Mouse (Mus musculus): Measurements from ENCODE around the gene Lamp2. TPM values are rescaled to one million over a fixed set of nuclear protein-coding genes. Genes with fewer than 3 reads are reported as not detected.
"Not testable (repeated sequence)": the region's sequence is repeated elsewhere in the genome, so short reads cannot be mapped to it uniquely, and the experiment has no call there.

Gene Lamp2
- polyA plus RNA-seq, 1 experiment = 142 TPM

GRCm38 (mm10) chrX:38450476-38450875 is 5.8 kb downstream of the Lamp2 start:
- Histone ChIP-seq H3K27ac (replicated peaks; ENCODE audit: low read depth, low read length) (no peak overlapping the region; the same call in 1 of the 2 replicates), H3K4me3 (ENCODE audit: insufficient read depth, low read depth, low read length) (no peak overlapping the region), H3K4me1 (ENCODE audit: control insufficient read depth, insufficient read depth, insufficient read length, low read length) (no peaks in the 10 kb centered on the region)

DNA sequence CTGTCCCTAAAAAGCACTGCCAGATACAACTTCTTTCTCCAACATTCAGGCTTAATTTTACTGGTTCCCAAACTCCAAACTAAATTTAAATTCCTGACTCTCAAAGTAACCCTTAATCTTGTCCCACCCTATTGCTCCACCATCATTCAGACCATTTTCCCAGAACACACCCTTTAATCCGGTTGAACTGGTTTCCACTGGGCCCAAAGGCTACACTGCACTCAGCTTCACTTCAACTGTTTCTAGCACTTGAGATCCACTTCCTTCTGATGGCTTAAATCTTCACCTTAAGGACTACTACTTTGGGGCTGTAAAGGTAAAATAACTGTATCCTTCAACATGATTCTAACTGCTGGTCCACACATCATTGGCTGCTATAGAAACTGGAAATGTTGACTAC is 10.5 kb downstream of the Lamp2 start:
- Histone ChIP-seq H3K4me1 (ENCODE audit: control insufficient read depth, insufficient read depth, insufficient read length, low read length) (no peaks in the 10 kb centered on the region), H3K27ac (replicated peaks; ENCODE audit: low read depth, low read length) (no peak overlapping the region), H3K4me3 (ENCODE audit: insufficient read depth, low read depth, low read length) (no peak overlapping the region)

DNA sequence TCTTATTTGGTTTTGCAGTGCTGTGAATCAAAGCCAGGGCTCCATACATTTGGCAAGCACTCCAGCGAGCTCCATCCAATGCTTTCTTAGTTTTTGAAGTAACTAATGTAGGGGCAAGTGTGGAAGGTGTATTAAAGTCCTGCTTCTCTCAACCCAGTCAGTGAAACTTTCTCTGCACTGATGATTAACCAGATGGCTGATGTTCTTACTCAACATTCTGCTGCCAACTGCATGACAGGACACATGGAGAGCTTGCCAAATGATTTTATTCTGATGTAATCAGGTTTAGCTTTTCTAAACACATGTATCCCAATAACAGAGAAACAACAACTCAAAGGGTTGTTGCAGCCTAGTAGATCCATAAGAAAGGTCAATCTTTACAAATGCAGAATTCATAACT is 13.8 kb downstream of the Lamp2 start:
- Histone ChIP-seq H3K27ac (replicated peaks; ENCODE audit: low read depth, low read length) (no peak overlapping the region), H3K4me3 (ENCODE audit: insufficient read depth, low read depth, low read length) (no peak overlapping the region), H3K4me1 (ENCODE audit: control insufficient read depth, insufficient read depth, insufficient read length, low read length) (no peaks in the 10 kb centered on the region)

- Histone ChIP-seq H3K4me1 (ENCODE audit: control insufficient read depth, insufficient read depth, insufficient read length, low read length) (no peaks in the 10 kb centered on the region; the same call in 1 of the 2 replicates), H3K4me3 (ENCODE audit: insufficient read depth, low read depth, low read length) (no peak overlapping the region), H3K27ac (replicated peaks; ENCODE audit: low read depth, low read length) (no peak overlapping the region)
These were observed 16.6 kb downstream of the Lamp2 start for GRCm38 (mm10) chrX:38439629-38440028.

DNA sequence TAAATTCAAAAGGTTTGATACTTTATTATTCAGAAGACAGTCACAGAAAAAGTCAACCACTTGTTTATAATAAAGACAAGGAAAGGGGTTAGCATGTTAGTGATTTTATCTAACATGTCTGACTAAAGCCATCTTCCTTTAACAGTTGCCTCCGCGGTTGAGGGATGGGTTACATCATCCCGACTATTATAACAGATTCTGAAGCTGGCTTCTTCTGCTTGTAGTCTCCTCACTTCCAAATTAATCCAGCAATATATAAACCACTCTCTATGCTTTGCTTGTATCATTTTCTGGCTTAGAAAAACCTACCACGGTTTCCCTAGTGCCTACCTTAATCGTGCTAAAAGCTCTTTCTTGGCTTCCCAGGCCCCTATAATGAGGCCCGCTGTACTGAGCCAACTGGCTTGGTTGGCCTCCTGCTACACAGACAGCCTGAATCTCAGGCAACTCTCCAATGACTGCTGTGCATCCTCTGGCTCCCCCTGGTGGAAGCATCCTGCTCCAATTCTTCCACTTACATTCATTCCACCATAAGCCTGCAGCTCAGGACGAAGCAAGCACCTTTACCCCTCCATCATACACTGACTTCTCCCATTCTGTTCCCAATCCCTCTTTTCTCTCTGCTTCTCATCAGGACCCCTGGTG is 18.0 kb downstream of the Lamp2 start:
- Histone ChIP-seq H3K27ac (replicated peaks; ENCODE audit: low read depth, low read length) (no peak overlapping the region), H3K4me3 (ENCODE audit: insufficient read depth, low read depth, low read length) (no peak overlapping the region)

DNA sequence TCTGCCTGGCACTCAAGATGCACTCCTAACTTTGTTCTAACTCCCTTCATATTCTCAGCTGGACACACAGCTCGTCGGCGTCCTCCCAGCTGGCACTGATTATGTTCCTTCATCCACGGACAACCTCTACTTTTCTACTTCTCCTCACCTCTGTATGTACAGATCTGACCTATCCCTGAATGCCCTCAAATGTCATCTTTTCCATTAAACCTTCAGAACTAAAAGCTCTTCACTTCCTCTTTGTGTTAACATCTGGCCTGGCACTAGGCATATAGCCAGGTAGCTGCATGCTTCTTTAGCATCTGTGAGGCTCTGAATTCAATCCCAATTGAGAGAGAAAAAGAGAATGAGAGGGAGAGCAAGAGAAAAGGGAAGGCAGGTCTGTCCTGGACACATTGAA is 26.8 kb downstream of the Lamp2 start:
- H3K27ac ChIP-seq (replicated peaks; ENCODE audit: low read depth, low read length) = no peak overlapping the region
- no peaks in the 10 kb centered on the region for H3K4me1 ChIP-seq (ENCODE audit: control insufficient read depth, insufficient read depth, insufficient read length, low read length)
- H3K4me3 ChIP-seq (ENCODE audit: insufficient read depth, low read depth, low read length) = no peak overlapping the region

More for the DNA sequence above, 18.0 kb downstream of the Lamp2 start:
- no peaks in the 10 kb centered on the region; the same call in 1 of the 2 replicates for H3K4me1 ChIP-seq (ENCODE audit: control insufficient read depth, insufficient read depth, insufficient read length, low read length)

GRCm38 (mm10) chrX:38428818-38429440 is 27.3 kb downstream of the Lamp2 start:
- Histone ChIP-seq H3K4me3 (ENCODE audit: insufficient read depth, low read depth, low read length) (no peak overlapping the region), H3K27ac (replicated peaks; ENCODE audit: low read depth, low read length) (no peak overlapping the region), H3K4me1 (ENCODE audit: control insufficient read depth, insufficient read depth, insufficient read length, low read length) (no peaks in the 10 kb centered on the region)

GRCm38 (mm10) chrX:38426043-38426442 is 30.2 kb downstream of the Lamp2 start:
- Histone ChIP-seq H3K4me1 (ENCODE audit: control insufficient read depth, insufficient read depth, insufficient read length, low read length) (no peaks in the 10 kb centered on the region), H3K27ac (replicated peaks; ENCODE audit: low read depth, low read length) (no peak overlapping the region)

DNA sequence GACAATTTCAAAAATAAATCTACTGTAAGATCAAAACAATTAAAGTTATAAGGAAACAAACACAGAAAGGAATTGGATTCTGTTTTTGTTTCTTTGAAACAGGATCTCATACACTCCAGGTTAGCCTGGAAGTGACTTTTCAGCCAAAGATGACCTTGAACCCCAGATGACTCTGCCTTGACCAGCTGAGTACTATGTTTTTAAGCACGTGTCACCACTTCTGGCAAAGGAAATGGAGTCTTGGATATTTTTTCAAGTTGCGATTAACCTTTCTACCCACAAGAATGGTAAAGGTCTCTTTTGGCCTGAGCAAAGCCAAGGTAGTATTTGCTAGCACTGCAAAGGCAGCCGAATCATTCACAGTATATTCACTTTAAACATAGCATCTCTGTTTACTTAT is 33.2 kb downstream of the Lamp2 start:
- Histone ChIP-seq H3K4me3 (ENCODE audit: insufficient read depth, low read depth, low read length) (no peak overlapping the region), H3K27ac (replicated peaks; ENCODE audit: low read depth, low read length) (no peak overlapping the region)

More at GRCm38 (mm10) chrX:38426043-38426442, 30.2 kb downstream of the Lamp2 start:
- H3K4me3 ChIP-seq (ENCODE audit: insufficient read depth, low read depth, low read length) = no peak overlapping the region

GRCm38 (mm10) chrX:38422396-38422795 is 33.9 kb downstream of the Lamp2 start:
- H3K27ac ChIP-seq (replicated peaks; ENCODE audit: low read depth, low read length) = no peak overlapping the region
- H3K4me3 ChIP-seq (ENCODE audit: insufficient read depth, low read depth, low read length) = no peak overlapping the region
- H3K4me1 ChIP-seq (ENCODE audit: control insufficient read depth, insufficient read depth, insufficient read length, low read length) = no peaks in the 10 kb centered on the region

More for the DNA sequence above, 33.2 kb downstream of the Lamp2 start:
- no peaks in the 10 kb centered on the region for H3K4me1 ChIP-seq (ENCODE audit: control insufficient read depth, insufficient read depth, insufficient read length, low read length)

GRCm38 (mm10) chrX:38403879-38404278 is 52.4 kb downstream of the Lamp2 start:
- Histone ChIP-seq H3K4me3 (ENCODE audit: insufficient read depth, low read depth, low read length) (no peak overlapping the region), H3K4me1 (ENCODE audit: control insufficient read depth, insufficient read depth, insufficient read length, low read length) (no peaks in the 10 kb centered on the region), H3K27ac (replicated peaks; ENCODE audit: low read depth, low read length) (no peak overlapping the region)

GRCm38 (mm10) chrX:38402981-38403380 is 53.3 kb downstream of the Lamp2 start:
- Histone ChIP-seq H3K27ac (replicated peaks; ENCODE audit: low read depth, low read length) (no peak overlapping the region), H3K4me3 (ENCODE audit: insufficient read depth, low read depth, low read length) (no peak overlapping the region), H3K4me1 (ENCODE audit: control insufficient read depth, insufficient read depth, insufficient read length, low read length) (no peaks in the 10 kb centered on the region)

- Histone ChIP-seq H3K4me1 (ENCODE audit: control insufficient read depth, insufficient read depth, insufficient read length, low read length) (no peaks in the 10 kb centered on the region), H3K27ac (replicated peaks; ENCODE audit: low read depth, low read length) (no peak overlapping the region), H3K4me3 (ENCODE audit: insufficient read depth, low read depth, low read length) (no peak overlapping the region)
These were observed 54.2 kb downstream of the Lamp2 start for GRCm38 (mm10) chrX:38402004-38402403.

DNA sequence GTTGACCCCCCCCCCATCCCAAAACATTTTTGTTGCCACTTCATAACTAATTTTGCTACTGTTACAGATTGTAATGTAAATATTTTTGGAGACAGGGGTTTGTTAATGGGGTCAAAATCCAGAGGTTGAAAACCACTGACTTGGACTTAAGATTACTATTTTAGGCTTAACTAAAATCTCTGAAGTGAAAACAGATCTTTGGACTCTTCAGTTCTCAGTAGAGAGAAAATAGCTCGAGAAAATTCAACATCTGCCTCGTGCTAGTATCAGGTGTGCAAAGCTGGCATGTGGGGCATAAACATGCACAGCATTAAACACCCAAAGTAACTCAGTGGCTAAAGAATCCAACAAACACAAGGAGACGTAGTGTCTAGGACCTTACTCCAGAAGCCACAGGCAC is 55.6 kb downstream of the Lamp2 start:
- Histone ChIP-seq H3K4me3 (ENCODE audit: insufficient read depth, low read depth, low read length) (no peak overlapping the region), H3K27ac (replicated peaks; ENCODE audit: low read depth, low read length) (no peak overlapping the region), H3K4me1 (ENCODE audit: control insufficient read depth, insufficient read depth, insufficient read length, low read length) (no peaks in the 10 kb centered on the region)

DNA sequence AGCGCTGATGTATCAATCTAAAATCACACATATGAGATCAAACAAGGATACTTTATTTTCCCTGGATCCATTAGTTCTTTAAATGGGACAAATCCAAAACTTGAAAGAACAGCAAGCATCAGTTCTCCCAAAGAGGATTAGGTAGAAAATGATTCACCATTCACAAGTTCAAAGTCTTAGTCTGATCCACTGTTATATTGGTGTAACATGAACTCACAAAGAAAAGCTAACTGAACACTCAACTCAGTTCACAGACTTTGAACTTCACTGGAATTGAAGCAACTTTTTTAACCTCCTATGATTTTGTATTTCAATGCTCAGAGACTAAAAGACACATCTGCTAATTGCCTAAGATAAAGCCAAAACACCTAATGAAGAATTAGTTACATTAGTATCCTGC is 56.6 kb downstream of the Lamp2 start:
- no peak overlapping the region for H3K4me3 ChIP-seq (ENCODE audit: insufficient read depth, low read depth, low read length)
- no peaks in the 10 kb centered on the region for H3K4me1 ChIP-seq (ENCODE audit: control insufficient read depth, insufficient read depth, insufficient read length, low read length)
- no peak overlapping the region for H3K27ac ChIP-seq (replicated peaks; ENCODE audit: low read depth, low read length)

DNA sequence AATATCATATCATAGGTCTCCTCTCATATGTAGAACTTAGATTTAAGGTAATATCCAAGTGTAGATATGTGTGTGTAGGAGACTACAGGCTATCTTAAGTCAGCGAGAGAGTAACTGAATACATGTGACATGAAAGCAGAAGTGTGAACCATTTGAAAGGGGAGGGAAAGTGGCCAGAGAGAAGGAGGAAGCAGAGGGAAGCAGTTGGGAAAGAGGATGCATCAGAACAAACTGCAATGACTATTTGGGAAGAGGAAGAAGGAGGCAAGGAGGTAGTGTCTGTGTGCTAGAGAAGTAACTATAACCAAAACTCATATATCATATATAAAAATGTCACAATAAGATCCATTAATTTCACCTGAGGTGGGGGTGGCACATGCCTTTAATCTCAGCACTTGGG is 83.1 kb downstream of the Lamp2 start:
- H3K4me1 ChIP-seq (ENCODE audit: control insufficient read depth, insufficient read depth, insufficient read length, low read length); H3K27ac ChIP-seq (replicated peaks; ENCODE audit: low read depth, low read length): not testable (repeated sequence)

More for the DNA sequence above, 83.1 kb downstream of the Lamp2 start:
- not testable (repeated sequence) for H3K4me3 ChIP-seq (ENCODE audit: insufficient read depth, low read depth, low read length)

Measured in brown adipose tissue, adult 24 weeks (tissue).